Mouse (Mus musculus) heart, postnatal 25 days (tissue): ENCODE measurements around the gene Celf2. TPM values are rescaled to one million over a fixed set of nuclear protein-coding genes. Genes with fewer than 3 reads are reported as not detected.

Experiments used
- DNase-seq: peaks from one replicate; pipeline ENCODE4 v3.0.0; 2022; ENCODE audit warnings: low spot score
- intact Hi-C: fragments of 180-260 bp; cut with DNase I; formaldehyde crosslinking; loops from one replicate; pipeline ENCODE4 v1.15.1; 2025
- total RNA-seq, 2 experiments: library from RNA; stranded (reverse); gene quantifications; 2 replicates each; pipeline ENCODE4 v1.2.3; 2021

Celf2 gene
- total RNA-seq, 2 experiments from 2014 or later = 63.1 to 72.7 TPM

DNA sequence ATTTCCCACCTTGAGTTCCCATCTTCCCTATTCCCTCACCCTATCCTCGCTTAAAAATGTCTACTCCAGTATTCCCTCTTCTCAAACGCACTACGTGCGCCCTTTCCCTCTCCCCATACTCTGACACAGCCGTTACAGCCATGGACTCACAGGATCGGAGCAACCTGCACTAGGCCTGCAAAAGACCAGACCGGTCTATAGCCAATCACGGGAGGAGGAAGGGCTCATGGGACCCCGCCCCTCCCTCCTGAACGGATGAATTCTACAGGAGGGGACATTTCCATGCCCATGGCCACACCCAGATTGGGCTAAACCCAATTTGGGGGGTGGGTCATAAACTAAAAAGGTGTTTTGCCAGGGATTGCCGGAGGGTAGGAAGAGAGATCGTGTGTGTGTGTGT, 1003.8 kb downstream of the Celf2 start:
- intact Hi-C loops = no loop called here
- no peak for DNase-seq

DNA sequence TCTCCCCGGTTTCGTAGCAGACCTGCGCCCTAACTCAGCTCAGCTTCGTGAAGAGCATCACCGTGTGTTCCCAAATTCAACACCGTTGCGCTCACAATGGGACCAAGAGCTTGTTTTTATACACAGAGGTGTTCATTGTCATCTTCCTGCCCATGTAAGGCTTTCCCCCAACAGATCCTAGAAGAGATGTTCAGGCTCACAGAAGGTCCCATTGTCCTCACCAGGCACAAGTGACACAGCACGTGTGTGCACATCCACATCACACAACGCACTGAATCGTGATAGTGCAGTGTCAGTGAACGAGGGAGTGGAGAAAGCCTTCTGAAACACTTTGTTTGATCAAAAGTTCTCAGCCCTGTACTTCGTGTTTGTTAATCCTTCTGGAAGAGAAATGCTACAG, 1011.3 kb downstream of the Celf2 start:
- no peak for DNase-seq
- intact Hi-C loops = no loop called here

DNA sequence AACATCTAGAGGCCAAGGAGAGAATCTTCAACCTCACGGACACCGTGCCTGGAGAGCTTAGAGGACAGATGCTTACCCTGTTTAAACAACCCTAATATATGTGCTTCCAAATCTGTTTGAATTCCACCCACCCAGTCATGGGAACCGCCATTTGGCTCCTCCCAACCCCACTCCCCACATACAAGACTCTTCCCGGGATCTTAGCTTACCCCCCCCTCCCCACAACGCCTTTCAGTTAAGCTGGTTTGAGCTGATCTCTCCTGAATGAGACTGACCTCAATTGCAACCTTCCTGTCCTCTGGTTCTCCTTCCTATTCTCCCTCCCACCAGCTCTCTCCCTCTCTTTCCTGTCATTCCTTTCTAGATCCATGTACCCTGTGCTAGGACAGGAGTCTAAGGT, 1011.7 kb downstream of the Celf2 start:
- intact Hi-C loops = no loop called here
- DNase-seq = no peak

DNA sequence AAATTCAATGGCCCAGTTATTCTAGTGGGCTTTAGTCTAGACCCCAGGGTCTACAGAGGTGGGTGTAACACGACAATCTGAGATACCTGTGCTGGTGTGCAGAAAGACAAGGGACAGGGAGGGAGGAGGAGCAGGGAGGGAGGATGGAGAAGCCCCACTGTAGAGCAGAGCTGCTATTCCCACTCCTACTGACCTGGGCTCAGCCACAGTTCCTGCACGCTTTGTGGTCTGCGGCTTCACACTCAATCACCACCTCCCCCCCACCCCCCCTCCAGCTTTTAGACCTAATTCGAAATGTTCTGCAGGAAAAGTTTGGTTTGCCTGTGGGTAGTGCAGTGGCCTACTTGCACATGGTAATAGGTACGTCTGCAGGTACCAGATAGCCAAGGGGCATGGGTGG, 1015.5 kb downstream of the Celf2 start:
- no peak for DNase-seq

DNA sequence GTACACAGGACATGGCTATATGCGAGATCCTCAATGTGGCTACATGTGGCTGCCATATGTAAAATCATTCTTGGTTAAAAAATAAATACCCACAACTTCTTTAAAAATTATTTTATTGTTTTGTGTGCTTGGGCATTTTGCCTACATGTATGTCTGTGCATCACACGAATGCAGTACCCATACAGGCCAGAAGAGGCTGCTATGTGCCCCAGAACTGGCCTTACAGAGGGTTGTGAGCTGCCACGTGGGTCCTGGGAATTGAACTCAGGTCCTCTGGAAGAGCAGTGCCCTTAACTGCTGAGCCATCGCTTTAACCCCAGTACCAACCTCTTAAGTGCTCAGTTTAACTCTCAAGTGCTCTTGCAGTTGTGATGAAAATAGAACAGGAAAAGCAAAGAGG, 1018.5 kb downstream of the Celf2 start:
- no peak for DNase-seq
- intact Hi-C loops = no loop called here

More for the DNA sequence above, 1015.5 kb downstream of the Celf2 start:
- intact Hi-C loops = no loop called here

DNA sequence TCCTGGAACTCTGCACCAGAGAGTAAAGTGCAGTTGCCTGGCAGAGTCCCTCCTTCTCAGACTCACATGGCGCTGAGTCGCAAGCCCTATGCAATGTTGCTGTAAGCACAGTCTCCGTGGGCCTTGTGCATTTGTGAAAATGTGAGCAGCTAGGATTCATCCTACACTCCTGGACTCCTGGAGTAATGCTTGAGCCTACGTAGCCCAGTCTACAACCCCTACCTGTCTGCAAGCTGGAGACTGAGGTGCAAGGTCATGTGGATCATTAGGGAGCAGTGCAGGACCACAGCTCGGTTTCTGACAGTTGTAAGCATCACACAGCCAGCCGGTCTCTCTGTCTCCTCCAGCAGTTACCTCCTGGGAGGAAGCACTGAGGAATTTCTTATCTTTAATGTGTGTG, 1019.3 kb downstream of the Celf2 start:
- no peak for DNase-seq
- intact Hi-C loops = no loop called here
